Mouse (Mus musculus) ES-CJ7 (cell line): ENCODE measurements around the gene Olfr557.
A peak's percentile ranks its signal among the peaks of the same experiment; 100 is the strongest.

Experiments used
- DNase-seq: peaks from one replicate; pipeline ENCODE4 v3.0.0; 2011; ENCODE audit warnings: low read depth, low spot score

The Olfr557 gene

DNA sequence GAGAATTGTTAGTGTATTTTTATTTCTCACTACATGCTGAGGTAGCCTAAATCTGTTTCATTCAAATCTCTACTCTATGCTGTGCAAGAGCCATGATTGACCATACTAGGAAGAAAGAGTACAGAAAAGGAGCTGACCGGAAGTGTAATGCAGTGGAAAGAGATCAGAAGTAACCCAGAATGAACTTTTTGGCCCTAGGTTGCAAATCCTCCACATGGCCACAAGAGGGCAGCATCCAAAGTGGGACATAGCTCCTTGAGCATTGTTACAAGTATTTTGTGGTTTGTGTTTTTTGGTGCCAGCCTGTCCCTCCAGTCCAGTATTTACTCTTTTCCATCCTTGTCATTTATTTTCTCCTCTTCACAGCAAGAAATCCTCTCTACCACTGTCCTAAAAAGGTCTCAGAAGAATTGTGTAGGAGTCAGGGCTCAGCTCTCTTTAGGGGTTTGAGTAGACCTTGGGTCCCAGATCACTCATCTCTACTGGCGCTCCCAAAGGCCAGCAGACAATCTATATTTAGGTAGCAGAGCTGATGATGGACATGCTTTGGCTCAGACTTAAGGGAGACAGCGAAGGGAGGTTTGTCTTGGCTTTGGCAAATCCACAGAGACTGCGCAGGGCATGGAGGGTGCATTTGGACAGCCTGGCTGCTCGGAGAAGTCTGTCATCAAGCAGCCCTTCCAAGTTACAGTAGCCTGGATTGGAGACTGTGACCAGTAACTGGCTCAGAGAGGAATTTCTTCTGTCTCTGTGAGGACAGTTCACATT, at the start of gene Olfr557:
Gene Olfr557, plus strand, starts transcription at position 553 of the 768 bp plus-strand sequence.
- DNase-seq, result peak; percentile 51

DNA sequence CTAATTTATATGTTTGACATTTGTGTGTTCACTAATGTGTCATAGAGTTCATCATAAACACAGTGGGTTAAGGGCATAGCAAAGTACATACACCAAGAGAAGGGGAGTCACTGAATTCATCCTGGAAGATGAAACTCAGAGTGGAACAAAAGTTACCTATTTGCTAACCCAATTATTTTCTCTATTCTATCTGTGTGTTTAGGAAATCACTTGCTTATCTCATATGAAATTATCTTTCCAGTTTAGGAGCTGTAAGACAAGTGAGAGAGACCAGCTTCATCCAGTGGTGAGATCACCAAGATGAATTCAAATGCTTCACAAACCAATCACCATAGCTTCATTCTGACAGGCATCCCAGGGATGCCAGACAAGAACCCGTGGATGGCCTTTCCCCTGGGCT, 37.2 kb upstream of the Olfr557 start, which contains the start of gene Olfr555:
Gene Olfr555, plus strand, starts transcription at position 301 of the 400 bp plus-strand sequence.
- DNase-seq, result no peak

DNA sequence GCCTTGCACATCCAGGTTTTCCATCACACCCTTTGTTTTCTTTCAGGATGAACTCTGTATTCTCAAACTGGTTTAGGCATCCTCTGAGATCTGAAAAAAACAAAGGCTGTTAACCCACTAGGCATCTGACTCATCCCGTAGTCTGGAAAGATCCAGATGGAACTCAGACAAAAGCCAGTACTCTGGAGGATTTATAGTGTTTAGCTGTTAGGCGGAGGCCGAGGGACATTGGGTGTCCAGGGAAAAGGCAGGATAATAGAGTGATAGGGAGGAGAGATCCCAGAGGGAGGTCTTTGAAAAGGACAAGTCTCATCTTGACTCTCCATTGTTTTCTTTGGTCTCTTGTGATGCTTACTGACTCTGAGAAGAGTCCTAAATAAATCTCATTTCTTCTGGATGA, 31.1 kb upstream of the Olfr557 start, which contains the start of gene Olfr556:
Gene Olfr556, plus strand, starts transcription at position 301 of the 400 bp plus-strand sequence.
- DNase-seq, result no peak

DNA sequence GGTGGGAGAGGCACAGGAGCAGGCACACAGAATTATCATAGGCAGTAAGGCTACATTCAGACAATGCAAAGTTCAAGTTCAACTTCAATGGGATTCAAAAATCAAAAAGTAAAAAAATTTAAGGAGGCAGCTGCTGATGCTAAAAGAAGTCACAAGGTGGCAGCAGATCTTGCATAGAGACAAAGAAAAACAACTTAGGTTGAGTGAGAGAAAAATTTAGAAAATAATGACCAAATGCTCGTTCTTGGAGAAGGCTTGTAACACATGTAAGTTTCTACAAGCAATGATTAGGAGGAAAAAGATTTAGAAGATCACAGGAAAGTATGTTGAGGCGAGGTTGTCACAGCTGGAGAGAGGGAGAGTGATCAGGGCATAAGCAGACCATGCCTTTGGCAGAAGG, 30.3 kb upstream of the Olfr557 start:
- DNase-seq, result peak; percentile 8

DNA sequence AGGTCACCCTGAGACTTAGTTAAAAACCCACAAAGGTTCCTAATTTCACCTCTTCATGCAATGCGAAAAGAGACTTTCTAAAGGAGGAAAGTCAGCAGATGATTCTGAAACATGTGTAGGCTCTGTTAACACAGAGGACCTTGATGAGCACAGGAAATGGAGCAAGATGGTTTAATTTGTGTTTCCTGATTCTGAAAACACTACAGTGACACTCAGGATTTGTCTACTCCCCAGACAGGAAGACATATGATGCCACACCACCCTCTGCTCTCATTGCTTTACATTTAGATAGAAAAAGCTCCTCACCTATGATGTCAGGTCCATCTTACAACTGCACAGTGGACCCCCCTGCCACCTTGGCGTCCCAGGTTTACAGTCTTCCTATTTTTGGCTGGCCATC, 19.5 kb upstream of the Olfr557 start:
- DNase-seq, result no peak

DNA sequence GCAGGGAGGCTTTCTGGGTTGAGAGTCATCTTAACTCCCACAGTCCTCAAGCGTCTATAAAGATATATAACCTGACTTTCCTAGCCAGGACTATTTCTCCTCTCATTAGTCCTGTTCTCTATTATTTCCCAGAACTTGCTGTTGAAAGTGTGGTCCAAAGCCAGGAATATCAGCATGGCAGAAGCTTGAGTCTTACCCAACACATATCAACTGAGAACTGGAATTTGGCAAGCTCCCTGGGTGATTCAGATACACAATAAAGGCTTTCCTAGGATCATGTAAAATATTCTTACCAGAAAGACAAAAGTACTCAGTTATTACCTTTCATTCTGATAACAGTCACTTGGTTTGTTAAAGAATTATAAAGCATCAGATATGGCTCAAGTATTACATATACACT, 13.8 kb upstream of the Olfr557 start:
- DNase-seq, result no peak

DNA sequence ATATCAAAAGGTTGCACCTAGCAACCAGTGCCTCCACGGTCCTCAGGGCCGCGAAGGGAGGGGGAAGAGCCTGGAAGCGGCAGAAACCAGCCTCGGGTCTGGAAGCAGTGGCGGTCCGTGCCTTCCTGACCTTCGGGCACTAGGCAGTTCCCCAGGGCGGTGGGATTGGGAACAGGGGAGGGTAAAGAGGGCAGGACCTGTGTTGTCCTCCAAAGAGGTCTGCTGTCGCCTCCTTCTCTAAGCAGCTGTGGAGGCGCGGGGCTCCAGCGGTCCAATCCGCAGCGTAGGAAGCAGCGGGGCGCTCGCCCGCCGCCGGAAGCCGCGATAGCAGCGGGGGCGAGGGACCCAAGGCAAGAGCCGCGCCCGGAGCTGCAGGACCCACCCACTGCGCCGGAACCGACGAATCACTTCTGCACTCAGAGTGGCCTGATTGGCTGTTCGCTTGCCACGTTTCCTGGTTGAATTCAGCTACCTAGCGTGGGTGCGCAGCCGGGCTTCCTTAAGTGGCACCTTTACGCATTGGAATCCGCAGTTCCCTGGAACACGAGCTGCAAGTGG, 8.7 kb upstream of the Olfr557 start, which contains the start of gene Trim68:
Gene Trim68, minus strand, starts transcription at position 384 of the 558 bp plus-strand sequence.
- peak; percentile 89 for DNase-seq

DNA sequence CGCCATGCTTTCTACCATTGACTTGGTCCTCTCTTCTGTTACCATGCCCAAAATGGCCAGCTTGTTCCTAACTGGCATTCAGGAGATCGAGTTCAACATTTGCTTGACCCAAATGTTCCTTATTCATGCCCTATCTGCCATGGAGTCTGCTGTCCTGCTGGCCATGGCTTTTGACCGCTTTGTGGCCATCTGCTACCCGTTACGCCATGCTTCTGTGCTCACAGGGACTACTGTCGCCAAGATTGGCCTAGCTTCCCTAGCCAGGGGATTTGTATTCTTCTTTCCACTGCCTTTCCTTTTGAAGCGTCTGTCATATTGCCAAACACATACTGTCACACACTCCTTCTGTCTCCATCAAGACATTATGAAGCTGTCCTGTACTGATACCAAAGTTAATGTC, 2.8 kb downstream of the Olfr557 start:
- DNase-seq, result no peak

DNA sequence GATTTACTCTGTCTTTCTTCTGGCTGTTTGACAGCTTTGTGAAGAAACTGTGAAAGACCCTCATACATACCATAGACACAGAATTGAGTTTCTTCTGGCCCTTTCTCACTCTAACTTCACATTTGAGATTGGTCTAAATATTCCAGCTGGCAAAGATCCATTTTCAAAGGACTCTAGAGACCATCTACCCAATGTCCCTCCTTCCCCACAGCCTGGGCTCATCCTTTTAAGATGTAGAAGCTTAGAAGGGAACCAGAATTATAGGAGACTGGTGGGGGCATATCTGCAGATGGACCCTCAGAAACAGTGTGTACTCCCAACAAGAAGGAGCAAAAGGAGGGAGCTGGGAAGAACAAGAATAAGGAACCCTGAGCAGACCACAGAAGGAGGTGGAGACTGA, 6.2 kb downstream of the Olfr557 start, which contains the start of gene Olfr558:
Gene Olfr558, plus strand, starts transcription at position 301 of the 400 bp plus-strand sequence.
- DNase-seq, result no peak

DNA sequence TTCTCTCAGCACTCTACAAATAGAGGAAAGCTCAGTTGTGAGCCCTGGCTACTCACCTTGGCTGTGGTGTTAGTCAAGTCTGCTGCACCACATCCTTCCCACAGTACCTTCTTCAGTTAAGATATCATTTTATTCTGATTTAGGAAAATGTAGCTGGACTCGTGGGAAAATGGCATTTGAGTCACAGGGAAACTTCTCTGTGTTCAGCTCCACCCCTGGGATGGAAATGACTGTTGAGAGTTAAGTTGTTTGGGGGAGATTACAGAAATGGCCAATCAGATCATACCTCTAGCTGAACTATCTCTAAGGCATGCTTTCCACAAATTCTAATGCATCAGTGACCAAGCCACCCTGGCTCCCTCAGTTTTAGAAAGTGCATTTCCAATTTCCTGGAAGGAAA, 23.3 kb downstream of the Olfr557 start, which contains the start of gene Olfr33:
Gene Olfr33, minus strand, starts transcription at position 101 of the 400 bp plus-strand sequence.
- no peak for DNase-seq

DNA sequence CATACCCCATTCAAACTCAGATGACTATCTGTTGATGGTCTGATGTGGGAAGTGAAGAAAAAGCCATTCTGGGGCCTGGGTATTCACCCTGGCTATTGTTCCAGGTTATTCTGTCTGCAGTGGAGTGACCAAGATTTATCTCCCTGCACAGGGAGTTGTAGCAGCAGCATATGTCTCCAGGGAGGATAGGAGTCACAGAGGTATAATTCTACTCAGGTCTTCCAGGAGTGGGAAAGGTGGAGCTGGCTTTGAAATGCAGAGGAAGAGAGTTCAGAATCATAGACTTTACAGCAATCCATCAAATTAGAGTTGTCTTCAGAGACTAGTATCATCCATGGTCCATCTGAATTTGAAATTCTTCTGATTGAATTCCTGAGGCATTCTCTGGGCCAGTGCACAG, 31.7 kb downstream of the Olfr557 start, which contains the start of gene Olfr559:
Gene Olfr559, minus strand, starts transcription at position 101 of the 400 bp plus-strand sequence.
- DNase-seq, result no peak

DNA sequence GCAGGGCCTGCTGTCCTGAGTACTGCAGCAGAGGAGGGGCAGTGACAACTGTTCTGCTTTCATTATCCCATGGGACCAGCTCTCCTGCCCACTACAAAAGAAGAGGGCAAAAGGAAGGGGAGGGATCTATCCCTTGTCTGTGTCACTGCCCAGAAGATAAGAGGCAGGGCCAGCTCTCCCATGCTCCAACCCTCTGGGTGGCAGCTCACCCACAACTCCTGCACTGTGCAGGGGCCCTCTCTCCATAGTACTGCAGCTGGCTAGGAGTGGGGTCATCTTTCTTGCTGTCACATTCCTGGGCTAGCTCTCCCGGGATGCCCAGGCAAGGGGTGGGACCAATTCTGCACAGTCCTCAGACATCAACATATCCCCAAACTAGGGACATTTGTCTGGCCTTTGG, 38.1 kb downstream of the Olfr557 start:
- DNase-seq, result no peak

DNA sequence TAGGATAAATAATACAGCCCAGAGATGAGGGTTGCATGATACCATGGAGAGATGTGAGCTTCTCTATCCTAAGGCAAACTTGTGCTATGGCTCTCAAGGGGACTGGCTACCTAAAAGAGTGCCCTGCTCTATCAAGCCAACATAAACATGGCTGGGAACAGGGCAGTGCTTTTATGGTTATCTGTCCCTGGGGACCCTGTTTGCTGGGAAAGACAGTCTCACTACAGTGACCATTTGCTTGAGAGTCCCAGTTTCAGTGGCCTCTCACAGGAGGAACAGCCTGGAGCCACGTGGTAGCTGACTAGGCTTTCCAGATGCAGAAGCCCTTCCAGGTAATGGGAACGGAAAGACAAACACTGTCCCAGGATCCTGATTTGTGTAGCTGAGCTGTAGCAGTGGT, 42.0 kb downstream of the Olfr557 start:
- no peak for DNase-seq
